Mouse (Mus musculus) E14TG2a.4 (cell line): ENCODE measurements at regions not wholly inside any gene's neighbourhood (a gene's known extent, or its start where the extent isn't known, plus 50 kb on each side); places are given as distances from the start of the nearest gene placed in this dataset.

Experiments
- CTCF ChIP-seq: conservative IDR thresholded peaks from 2 replicates; pipeline ENCODE4 v1.5.1; 2014; ENCODE audit warnings: low read length
- NANOG ChIP-seq: IDR thresholded peaks from 2 replicates; pipeline ENCODE4 v1.6.1; 2014; ENCODE audit warnings: borderline replicate concordance, low read length, mixed read lengths
- POU5F1 ChIP-seq: IDR thresholded peaks from 2 replicates; pipeline ENCODE4 v1.6.1; 2014; ENCODE audit warnings: low read length, borderline replicate concordance

GRCm38 (mm10) chr3:117155274-117155673 is 186.5 kb upstream of the Palmd start:
- TF ChIP-seq CTCF (no peak), POU5F1 (no peak), NANOG (no peak)
